Mouse (Mus musculus) olfactory bulb, adult 2 months (tissue): ENCODE results near the gene Lrrc34.

Experiments used
- CTCF ChIP-seq: fragments of 200-500 bp; IDR thresholded peaks from 2 replicates; pipeline ENCODE4 v1.5.1; 2012; ENCODE audit warnings: low read depth, mild to moderate bottlenecking, low read length, moderate library complexity; ENCODE audit not compliant: insufficient read depth
- POLR2A ChIP-seq: fragments of 200-500 bp; IDR thresholded peaks from 2 replicates; pipeline ENCODE4 v1.6.1; 2012; ENCODE audit warnings: mild to moderate bottlenecking, low read depth, low read length, moderate library complexity; ENCODE audit not compliant: insufficient read depth

DNA sequence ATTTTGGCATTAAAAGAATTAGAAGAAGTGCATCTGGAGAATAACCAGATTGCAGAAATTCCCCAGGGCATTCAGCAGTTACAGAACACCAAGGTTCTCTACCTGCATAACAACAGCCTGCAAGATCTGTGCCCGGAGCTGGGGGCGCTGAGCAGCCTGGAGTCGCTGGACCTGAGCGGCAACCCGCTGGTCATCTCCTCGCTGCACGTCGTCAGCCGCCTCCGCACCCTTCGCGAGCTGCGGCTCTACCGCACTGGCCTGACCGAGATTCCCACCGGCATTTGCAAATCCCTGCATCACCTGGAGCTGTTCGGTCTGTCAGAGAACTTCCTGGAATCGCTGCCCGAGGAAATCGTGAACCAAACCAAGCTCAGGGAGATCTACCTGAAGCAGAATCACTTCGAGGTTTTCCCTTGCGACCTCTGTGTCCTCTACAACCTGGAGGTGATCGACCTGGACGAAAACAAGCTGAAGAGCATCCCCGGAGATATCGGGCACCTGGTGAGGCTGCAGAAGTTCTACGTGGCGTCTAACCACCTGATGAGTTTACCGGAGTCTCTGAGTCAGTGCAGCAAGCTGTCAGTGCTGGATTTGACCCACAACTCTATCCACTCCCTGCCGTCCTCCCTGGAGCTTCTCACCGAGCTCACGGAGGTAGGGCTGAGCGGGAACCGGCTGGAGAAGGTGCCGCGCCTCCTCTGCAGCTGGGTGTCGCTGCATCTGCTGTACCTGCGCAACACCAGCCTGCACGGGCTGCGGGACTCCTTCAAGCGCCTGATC lies 2.6 kb upstream of the Lrrc34 start:
- TF ChIP-seq CTCF (no peak), POLR2A (no peak)
